Mouse (Mus musculus) cerebellum, adult 9-10 months (tissue): ENCODE measurements around the gene 1600014C23Rik.

ENCODE experiments used
- DNase-seq: peaks from one replicate; pipeline ENCODE4 v3.0.0; 2022

Gene 1600014C23Rik

DNA sequence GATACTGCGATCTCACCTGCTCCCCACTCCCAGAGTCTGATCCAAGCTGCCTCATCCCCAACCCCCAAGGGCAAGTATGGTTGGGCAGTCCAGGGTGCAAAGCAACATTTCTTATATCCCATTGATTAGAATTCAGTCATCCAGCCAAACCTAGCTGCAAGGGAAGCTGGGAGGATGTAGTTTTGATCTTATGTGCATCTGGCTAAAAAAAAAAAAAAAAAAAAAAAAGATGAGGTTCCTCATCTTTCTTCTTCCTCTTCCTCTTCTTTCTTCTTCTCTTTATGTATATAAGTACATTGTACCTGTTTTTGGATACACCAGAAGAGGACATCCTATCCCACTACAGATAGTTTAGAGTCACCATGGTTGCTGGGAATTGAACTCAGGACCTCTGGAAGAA lies 17.7 kb upstream of the 1600014C23Rik start:
- no peak for DNase-seq

- peak; percentile 77 for DNase-seq
Observed at GRCm38 (mm10) chr17:45749100-45749499, 15.5 kb upstream of the 1600014C23Rik start.

DNA sequence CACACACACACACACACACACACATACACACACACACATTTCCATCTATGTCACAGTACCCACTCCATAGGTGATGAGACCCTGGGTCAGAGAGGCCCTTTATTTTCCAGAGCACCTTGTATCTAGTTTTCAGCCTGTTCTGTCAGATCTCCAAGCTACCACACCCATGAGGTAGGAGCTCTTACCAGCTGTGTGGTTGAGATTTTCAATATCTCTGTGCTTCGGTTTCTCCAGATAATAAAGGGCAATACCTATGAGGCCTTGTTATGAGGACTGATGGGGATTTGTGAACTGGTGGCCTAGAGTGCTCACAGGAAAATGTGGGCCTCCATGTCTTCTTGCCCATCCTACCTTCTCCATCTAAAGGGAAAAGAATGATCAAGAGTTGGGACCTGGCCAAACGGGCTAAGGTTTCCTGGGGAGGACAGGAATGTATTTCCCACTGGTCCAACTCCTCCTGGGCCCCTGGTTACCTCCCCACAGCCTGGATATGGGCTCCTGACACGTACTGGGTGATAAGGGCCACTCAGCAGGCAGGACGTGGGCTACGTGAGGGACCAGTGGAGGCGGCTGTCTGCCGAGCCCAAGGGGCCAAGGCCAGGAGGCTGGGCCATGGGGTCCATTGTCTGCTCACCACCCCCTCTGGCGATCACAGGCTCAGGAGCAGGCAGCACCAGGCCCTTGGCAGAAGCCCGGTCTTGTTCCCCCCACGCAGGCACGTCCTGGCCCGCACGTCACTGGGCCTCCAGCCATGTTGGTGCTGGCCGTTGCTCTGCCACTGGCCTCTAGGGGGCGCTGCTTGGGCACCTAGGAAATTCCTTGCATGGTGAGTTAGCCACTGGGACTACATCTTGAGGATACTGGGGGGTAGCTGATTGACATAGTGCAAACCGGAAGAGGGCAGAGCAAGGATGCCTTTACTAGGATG lies 14.5 kb upstream of the 1600014C23Rik start:
- DNase-seq: peak; percentile 65

GRCm38 (mm10) chr17:45747293-45747692 lies 13.6 kb upstream of the 1600014C23Rik start:
- DNase-seq: no peak

- DNase-seq: no peak
Observed at GRCm38 (mm10) chr17:45746755-45747154, 13.1 kb upstream of the 1600014C23Rik start.

DNA sequence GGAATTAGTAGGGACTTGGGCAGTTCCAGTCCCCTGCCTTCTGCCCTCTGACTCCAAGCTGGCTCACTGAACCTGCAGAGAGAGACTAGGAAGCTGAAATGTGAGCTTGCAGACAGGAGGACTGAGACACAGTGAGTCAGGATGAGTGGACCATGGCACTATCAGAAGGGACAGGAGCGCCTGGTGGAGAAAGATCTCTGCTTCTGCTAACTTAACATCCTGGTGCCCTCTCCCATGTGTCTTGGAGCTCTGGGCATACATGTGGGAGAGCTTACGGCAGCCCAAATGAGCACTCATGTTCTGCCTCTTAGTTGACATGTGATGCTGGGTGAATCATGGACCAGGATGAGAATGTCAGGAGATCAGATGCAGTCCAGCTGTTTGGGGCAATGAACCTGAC lies 12.0 kb upstream of the 1600014C23Rik start:
- DNase-seq: no peak

DNA sequence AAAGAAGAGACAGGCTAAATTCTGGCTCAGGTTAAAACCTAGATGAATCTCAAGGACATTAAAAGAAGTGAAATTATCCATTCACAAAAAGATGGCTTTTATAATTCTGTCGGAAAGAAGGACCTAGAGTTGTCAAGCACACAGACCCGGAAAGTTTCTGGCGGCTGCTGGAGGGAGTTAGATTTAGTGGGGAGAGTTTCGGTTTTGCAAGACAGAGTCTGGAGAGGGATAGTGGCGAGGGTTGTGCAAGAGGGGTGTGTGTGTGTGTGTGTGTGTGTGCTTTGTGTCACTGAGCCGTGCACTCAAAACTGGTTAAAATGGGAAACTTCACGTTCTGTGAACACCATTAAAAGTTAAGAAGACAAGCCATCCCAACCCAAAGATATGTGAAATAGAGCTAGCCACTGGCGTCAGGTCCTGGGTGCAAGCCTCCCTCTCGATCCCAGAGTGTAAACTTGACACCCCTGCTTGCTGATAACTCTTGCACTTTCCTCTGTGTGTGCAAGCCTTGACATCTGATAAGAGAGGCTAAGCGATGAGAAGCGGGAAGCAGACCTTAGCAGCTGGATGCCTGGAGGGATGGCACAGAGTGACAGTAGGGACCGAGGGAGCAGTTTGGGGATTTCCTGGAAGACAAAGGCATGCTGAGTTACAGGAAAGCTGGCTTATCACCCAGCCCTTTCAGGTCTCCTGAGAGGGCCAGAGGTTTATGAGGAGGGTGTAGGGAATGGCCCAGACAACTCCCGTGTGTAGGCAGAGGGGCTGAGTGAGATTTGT lies 8.9 kb upstream of the 1600014C23Rik start:
- no peak for DNase-seq

DNA sequence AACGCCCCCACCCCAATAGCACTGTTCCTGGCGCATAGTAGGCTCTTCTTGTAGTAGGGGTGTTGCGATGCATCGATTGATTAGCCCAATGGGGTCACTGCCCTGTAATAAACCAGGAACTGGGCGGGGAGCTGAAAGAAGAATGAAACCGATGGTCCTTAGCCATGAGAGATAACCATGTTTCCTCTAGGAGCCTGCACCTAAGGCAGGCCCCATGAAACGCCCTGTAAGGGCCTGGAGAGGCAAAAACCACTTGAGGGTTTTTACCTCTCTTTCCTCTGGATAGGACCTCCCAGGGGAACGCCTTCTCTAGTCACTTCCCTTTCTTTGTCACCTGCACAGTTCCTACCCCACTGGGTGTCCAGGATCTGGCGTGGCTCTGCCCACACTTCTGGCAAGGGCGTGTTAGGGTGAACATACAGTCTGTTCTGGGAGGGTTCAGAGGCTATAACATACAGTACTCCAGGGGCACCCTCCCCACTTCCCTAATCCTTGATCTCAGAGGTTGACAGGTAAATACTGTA lies 3.5 kb upstream of the 1600014C23Rik start:
- DNase-seq: peak; percentile 63

DNA sequence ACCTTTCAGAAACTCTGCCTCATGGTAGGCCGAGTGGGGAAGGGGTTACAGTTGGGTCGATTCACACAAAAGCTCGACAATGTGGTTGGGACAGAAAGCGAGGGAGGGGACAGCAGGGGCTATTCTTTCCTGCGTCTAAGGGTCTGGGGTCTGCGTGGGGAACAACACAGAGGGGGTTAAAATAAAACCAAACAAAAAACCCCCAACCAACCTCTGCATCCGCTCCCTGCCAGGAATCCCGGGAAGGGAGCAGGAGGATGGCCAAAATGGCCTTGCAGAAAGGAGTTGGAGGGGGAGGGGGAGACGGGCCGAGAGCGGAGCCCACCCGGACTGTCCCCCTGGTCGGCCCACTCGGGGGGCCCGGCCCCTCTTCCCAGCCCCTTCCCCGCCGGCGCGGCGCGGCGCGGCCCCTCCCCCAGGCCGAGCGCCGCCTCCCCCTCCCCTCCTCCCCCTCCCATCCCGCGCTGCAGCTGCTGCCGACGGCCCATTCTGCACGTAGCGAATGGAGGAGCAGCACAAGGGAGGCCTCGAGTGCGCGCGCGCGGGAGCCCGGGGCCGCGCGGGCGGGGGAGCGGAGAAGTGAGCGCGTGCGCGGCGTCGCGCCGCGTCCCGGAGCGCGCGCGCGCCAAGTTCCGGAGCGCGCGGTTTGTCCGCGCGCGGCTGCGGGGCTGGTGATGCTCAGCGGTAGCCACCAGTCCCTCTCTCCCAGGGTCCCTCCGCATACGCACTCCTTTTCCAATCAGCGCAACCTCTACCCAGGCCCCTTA lies 2.9 kb upstream of the 1600014C23Rik start:
- peak; percentile 90 for DNase-seq

DNA sequence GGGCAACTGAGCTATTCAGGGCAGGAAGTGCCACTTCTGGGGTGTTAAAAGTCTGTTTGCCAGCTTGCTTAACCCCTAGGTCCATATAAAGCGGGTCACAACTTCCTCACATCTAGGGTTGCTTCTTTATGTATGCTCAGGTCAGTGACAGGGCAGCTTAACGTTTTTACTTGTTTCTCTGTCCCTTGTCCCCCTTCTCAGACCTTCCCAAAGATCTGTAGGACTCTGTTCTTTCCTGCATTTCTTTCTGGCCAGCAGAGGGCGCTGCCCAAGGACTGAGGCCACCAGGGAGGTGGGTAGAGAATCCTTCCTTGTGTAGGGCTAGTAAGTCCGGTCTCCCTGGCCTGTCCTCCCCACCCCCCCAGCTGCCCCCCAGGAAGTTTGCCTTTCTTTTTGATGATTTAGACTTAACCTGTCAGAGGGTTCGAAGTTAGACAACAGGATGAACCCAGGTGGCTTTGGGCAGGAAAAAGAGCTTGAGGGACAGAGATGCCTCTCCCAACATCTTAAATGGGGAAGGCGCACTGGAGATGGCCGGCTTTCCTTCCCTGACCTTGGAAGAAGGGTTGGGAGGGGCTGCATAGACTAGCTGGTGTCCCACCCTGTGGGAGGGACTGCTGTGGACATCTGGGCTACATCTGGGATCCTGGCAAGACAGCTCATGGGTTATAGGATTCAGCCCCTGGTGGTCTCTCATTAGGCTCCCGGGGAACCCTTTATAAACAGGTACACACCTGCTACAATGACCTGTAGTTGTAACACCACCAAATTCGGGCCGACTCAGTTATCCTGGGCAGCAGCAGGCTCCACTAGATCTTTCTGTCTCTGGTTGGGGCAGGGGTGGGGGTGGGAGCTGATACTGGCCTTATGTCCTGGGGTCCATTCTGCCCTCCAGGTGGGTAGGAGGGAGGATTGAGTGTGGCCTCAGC lies 2.0 kb upstream of the 1600014C23Rik start:
- peak; percentile 93 for DNase-seq

- peak; percentile 57 for DNase-seq
Observed at GRCm38 (mm10) chr17:45734881-45735280, 1.2 kb upstream of the 1600014C23Rik start.

DNA sequence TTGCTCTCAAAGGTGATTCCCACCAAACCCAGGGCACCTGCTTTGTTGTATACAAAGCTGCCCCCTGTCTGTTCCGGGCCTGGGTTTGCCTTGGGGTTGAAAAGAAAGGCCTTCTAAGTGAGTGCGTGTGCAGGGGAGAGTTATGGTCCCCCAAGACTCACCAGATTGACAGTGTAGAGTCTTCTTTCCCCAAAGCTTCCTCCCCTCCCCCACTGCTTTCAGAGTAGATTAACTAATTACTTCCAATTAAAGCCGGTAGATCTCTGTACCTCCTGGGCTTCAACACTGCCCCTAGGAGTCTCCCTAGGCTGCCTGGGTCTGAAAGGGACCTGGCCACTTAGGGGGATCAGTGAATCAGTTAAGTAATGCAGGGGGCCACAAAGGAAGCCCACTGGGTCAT lies 689 bp upstream of the 1600014C23Rik start:
- peak; percentile 53 for DNase-seq

- DNase-seq: peak; percentile 59
Observed at GRCm38 (mm10) chr17:45733038-45733734, 458 bp downstream of the 1600014C23Rik start.

DNA sequence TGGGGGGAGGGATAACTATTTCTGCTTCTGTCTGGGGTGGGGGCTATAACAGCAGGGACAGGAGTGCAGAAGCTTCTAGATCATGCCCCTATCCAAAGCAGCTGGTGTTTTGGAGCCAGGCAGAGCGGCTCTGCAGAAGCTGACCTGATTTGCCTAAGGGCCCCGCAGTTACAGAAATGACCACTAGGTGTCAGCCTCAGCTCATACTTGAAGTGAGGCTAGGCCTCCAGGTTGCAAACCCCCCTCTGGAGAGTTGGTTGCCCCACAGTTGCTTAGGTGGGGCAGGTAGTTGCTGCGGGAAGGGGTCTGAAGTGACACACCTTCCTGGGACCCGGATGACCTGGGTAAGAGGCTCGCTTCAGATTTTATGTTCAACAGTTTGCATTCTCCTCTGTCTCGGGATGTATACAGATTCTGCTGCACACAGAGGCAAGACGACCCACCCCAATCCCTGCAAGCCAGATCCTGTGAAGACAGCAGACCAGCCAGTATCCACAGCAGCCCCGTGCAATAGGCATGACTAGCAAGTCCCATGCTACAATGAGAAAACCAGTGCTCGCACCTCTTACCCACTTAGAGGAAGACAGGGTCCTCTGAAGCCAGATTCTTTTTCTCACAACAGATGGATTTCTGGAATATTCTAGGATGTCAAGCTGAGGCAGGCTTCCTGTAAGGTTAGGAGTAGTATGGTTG lies 2.3 kb downstream of the 1600014C23Rik start:
- DNase-seq: peak; percentile 94

GRCm38 (mm10) chr17:45730696-45731095 lies 2.9 kb downstream of the 1600014C23Rik start:
- no peak for DNase-seq

GRCm38 (mm10) chr17:45729387-45729786 lies 4.3 kb downstream of the 1600014C23Rik start:
- DNase-seq: no peak

DNA sequence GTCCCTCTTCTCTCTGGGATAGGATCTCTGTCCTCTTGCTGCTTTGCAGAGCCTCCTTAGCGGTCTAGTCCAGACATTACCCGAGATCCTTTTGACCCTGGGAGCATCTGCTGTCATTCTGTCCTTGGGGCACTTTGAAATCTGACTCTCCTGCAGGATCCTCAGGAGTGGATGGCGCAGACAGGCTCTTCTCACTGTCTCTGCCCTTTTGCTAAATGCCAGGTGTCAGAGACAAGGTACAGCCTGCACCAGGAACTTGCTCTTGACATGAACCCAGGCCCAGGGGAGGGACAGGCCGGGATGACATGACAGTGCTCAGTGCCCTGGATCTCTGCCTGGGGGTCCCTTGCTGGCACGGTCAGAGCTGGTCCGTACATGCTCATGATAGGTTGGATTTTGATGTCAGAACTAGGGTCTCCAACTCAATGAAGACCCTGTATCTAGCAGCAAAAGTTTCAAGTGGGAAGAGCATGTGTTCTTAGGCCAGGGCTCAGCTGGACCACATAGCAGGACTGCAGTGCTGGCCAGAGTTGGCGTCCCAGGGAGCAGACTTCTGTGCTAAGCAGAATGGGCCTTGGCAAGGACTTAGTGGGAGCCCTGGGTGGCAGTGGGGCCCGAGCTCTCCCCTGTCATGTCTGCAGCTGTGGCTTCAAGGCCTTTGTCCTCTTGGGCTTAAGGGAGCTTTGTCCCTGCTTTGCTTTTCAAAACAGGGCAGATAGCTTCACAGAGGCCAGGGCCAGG lies 5.5 kb downstream of the 1600014C23Rik start:
- DNase-seq: no peak

DNA sequence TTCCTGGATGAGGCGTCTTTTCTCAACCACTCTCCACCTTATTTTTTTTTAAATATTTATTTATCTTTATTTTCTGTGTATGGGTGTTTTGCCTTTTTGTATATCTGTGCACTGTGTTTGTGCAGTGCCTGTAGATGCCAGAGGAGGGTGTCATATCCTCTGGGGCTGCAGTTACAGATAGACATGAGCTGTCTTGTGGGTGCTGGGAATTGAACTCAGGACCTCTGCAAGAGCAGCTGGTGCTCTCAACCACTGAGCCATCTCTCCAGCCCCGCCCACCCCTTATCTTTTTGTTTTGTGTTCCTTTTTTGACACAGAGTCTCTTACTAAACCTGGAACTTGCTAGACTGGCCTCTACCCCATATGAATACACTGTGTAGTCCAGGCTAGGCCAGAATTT lies 6.2 kb downstream of the 1600014C23Rik start:
- DNase-seq: no peak

DNA sequence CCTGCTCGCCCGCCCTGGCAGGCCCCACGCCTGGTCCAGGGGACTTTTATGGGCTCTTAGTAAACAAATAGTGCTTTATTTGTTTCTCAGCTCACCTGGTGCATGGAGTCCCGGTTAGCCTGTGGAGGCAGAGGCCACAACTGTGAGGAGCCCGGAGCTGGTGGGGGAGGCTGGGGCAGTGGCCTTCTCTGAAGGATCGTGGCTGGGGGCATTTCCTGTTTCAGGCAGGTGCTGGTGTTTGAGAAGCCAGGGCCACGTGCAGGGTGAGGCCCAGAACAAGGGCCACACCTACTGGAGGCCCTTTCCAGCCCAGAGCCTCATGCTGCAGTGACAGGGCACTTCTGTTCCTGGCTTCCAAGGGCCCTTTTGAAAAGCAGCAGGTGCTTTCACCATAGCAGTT lies 7.4 kb downstream of the 1600014C23Rik start:
- no peak for DNase-seq

DNA sequence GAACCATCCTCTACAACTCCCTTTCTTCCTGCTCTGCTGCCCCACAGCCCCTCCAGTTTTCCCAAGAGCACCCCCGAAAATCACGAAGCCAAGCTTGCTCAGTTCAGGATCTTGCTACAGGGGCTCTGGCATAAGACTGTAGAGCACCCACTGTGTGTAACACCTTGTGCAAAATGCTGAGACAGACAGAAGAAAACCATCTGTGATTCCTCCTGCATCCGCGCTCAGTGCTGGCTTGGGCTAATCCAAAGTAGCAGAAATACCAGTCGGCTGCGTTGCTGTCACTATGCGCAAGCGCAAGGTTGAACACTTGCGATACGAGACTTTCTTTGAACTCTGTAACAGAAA lies 9.1 kb downstream of the 1600014C23Rik start:
- DNase-seq: no peak
